9 mouse cellular contexts compared by ENCODE assay signal in genomic region chr12:86895703-86896409, GRCm38 (mm10). TPM values are rescaled to one million over a fixed set of nuclear protein-coding genes. Genes with fewer than 3 reads are reported as not detected.
DNase-seq lines count a peak whose midpoint lies in the region; ATAC-seq and TF ChIP-seq lines count a peak whose summit lies in the region.
"Had no signal": no experiment of that assay in that cellular context is flagged by ENCODE, and none has a peak within 500 bp of the region (broad histone marks: within the 10 kb centered on the region; RNA-seq: fewer than 3 reads in every experiment).

No protein-coding gene starts in this region.

- H3K9me3 ChIP-seq in embryonic facial prominence, embryonic 15.5 days (replicated peaks) = no peaks in the 10 kb centered on the region
- no peaks in the 10 kb centered on the region for H3K9me3 ChIP-seq in intestine, embryonic 14.5 days (ENCODE audit: control insufficient read depth, low read length)

- DNase-seq in left cerebral cortex, adult 2 months (ENCODE audit: extremely low spot score in 1 of 2, low spot score in 2 of 2) = no peak
- no peak for DNase-seq in left cerebral cortex, postnatal 10 days (ENCODE audit: extremely low spot score in 1 of 2, low spot score in 2 of 2)
- no peak for DNase-seq in intestine, embryonic 14.5 days (ENCODE audit: low spot score)
- no peak for DNase-seq in embryo, embryonic 9.5 days (ENCODE audit: extremely low spot score)
- no peak for DNase-seq in gastrocnemius, adult 18-20 months (ENCODE audit: low spot score)
- DNase-seq: gastrocnemius, postnatal 25 days had no signal

- ATAC-seq in embryonic facial prominence, embryonic 15.5 days (ENCODE audit: insufficient number of reproducible peaks, low FRiP score, low TSS enrichment, low read depth) = no peak
- no peak for ATAC-seq in intestine, embryonic 14.5 days (replicated peaks; ENCODE audit: low FRiP score, low TSS enrichment, low read depth)
- no peak for ATAC-seq in granulocyte monocyte progenitor cell, adult 5-6 weeks (replicated peaks; ENCODE audit: poor library complexity, severe bottlenecking)

- peaks cover 93% of the 10 kb centered on the region for H3K4me1 ChIP-seq in embryonic facial prominence, embryonic 15.5 days
- peaks cover 88% of the 10 kb centered on the region for H3K4me1 ChIP-seq in intestine, embryonic 14.5 days (replicated peaks; ENCODE audit: control insufficient read depth, insufficient read depth, low read length)

- WGBS in embryonic facial prominence, embryonic 15.5 days = 44% methylated on average over 4 of the region's 4 CpGs
- WGBS in intestine, embryonic 14.5 days = 49% methylated on average over 4 of the region's 4 CpGs

- TF ChIP-seq CTCF in left cerebral cortex, adult 2 months (IDR thresholded peaks at IDR 0.05) = no peak

- H3K4me3 ChIP-seq in left cerebral cortex, adult 2 months = no peak overlapping the region; the same call in 1 of the 2 replicates
- no peak overlapping the region for H3K4me3 ChIP-seq in embryonic facial prominence, embryonic 15.5 days (replicated peaks)
- no peak overlapping the region for H3K4me3 ChIP-seq in intestine, embryonic 14.5 days (ENCODE audit: low read depth, low read length)
- H3K4me3 ChIP-seq in myocyte = peak overlapping the region; percentile 70

- H3K27me3 ChIP-seq in embryonic facial prominence, embryonic 15.5 days = no peaks in the 10 kb centered on the region
- H3K27me3 ChIP-seq in intestine, embryonic 14.5 days (replicated peaks; ENCODE audit: control insufficient read depth, insufficient read depth, low read length) = no peaks in the 10 kb centered on the region
- H3K27me3 ChIP-seq in myocyte (ENCODE audit: control insufficient read depth, insufficient read depth, insufficient read length) = no peaks in the 10 kb centered on the region

- H3K36me3 ChIP-seq in embryonic facial prominence, embryonic 15.5 days = no peaks in the 10 kb centered on the region
- no peaks in the 10 kb centered on the region for H3K36me3 ChIP-seq in intestine, embryonic 14.5 days (ENCODE audit: control insufficient read depth, insufficient read depth, low read length)
- H3K36me3 ChIP-seq in myocyte (ENCODE audit: control insufficient read depth, insufficient read depth) = no peaks in the 10 kb centered on the region

- H3ac ChIP-seq in myocyte (ENCODE audit: control insufficient read depth, insufficient read length) = no peak overlapping the region

- intact Hi-C loops in left cerebral cortex, adult 2 months (cut with DNase I) = loop anchor here (2.0 kb wide), 1 partner anchor 51 kb away; the partner anchor contains the start of gene Cipc
- intact Hi-C loops in left cerebral cortex, postnatal 10 days (cut with DNase I) = no loop called here

- H3K9ac ChIP-seq in embryonic facial prominence, embryonic 15.5 days = no peak overlapping the region
- no peak overlapping the region for H3K9ac ChIP-seq in intestine, embryonic 14.5 days (ENCODE audit: low read length)

- no peak for TF ChIP-seq POLR2A in myocyte (IDR thresholded peaks at IDR 0.05; ENCODE audit: insufficient read length, low read depth)

- peak overlapping the region; percentile 98 for H3K27ac ChIP-seq in left cerebral cortex, adult 2 months
- peak overlapping the region; percentile 99 for H3K27ac ChIP-seq in embryonic facial prominence, embryonic 15.5 days (replicated peaks)
- peak overlapping the region; percentile 98 for H3K27ac ChIP-seq in intestine, embryonic 14.5 days (ENCODE audit: low read depth)

- peaks cover 20% of the 10 kb centered on the region for H3K79me2 ChIP-seq in myocyte (ENCODE audit: control insufficient read depth, insufficient read depth)

- peak overlapping the region; percentile 60 for H3K4me2 ChIP-seq in embryonic facial prominence, embryonic 15.5 days (replicated peaks)
- H3K4me2 ChIP-seq in intestine, embryonic 14.5 days (ENCODE audit: low read length) = peak overlapping the region; percentile 53
- peak overlapping the region; percentile 94 for H3K4me2 ChIP-seq in myocyte (ENCODE audit: low read depth)

TF ChIP-seq in myocyte, 11 proteins besides CTCF, POLR2A, EP300 and RAD21:
- TF ChIP-seq MAX (IDR thresholded peaks at IDR 0.05; ENCODE audit: low read depth) (no peak), CEBPB (IDR thresholded peaks at IDR 0.05; ENCODE audit: insufficient read depth, poor library complexity, severe bottlenecking) (no peak), TCF3 (IDR thresholded peaks at IDR 0.05; ENCODE audit: insufficient read length, low read depth) (no peak), E2F4 (IDR thresholded peaks at IDR 0.05; ENCODE audit: insufficient read depth) (no peak), SRF (IDR thresholded peaks at IDR 0.05; ENCODE audit: control insufficient read depth, insufficient read length, low read depth) (no peak), TCF12 (IDR thresholded peaks at IDR 0.05; ENCODE audit: insufficient read depth, poor library complexity, severe bottlenecking) (no peak), MYOD1 (IDR thresholded peaks at IDR 0.05; ENCODE audit: control insufficient read depth in 1 of 3, insufficient read length in 2 of 3, low read depth in 2 of 3) (no peak), REST (IDR thresholded peaks at IDR 0.05; ENCODE audit: insufficient read depth, insufficient read length) (no peak)

RNA-seq across cellular contexts. Expression of gene Irf2bpl, which starts 11.3 kb away (rescaled TPM):
- 10 to 100 TPM; 74.3 to 80.8 TPM for total RNA-seq in left cerebral cortex, adult 2 months (2021)
- total RNA-seq in left cerebral cortex, postnatal 10 days (2021) = 10 to 100 TPM; 86.4 to 89.5 TPM
- 45.2 and 50.6 TPM in 2 replicates for polyA plus RNA-seq in embryonic facial prominence, embryonic 15.5 days (2015; fragmentation: Nextera tagmentation; extraction: Ambion mirVana)
- polyA plus RNA-seq in intestine, embryonic 14.5 days (2014; fragmentation: Nextera tagmentation; extraction: Ambion mirVana) = 16.3 and 18.4 TPM in 2 replicates
- polyA plus RNA-seq in myocyte (2012; fragmentation: generic; extraction: Trizol) = 59.1 TPM
- total RNA-seq in granulocyte monocyte progenitor cell, adult 5-6 weeks (2014; fragmentation: Nextera tagmentation) = 1.2 and 1.8 TPM in 2 replicates
- 0.15 and 0.78 TPM in 2 replicates for total RNA-seq in granulocyte monocyte progenitor cell, adult 5-6 weeks (2017)
- total RNA-seq in gastrocnemius, adult 18-20 months (2021) = 10 to 100 TPM; 20.3 to 24.8 TPM

RNA-seq across cellular contexts. Expression of gene Cipc, which starts 51.0 kb away (rescaled TPM):
- 10 to 100 TPM; 79.8 to 91.6 TPM for total RNA-seq in left cerebral cortex, adult 2 months (2021)
- 10 to 100 TPM; 59.9 to 61.9 TPM for total RNA-seq in left cerebral cortex, postnatal 10 days (2021)
- polyA plus RNA-seq in embryonic facial prominence, embryonic 15.5 days (2015; fragmentation: Nextera tagmentation; extraction: Ambion mirVana) = 20.3 and 23.2 TPM in 2 replicates
- polyA plus RNA-seq in intestine, embryonic 14.5 days (2014; fragmentation: Nextera tagmentation; extraction: Ambion mirVana) = 16.3 and 16.9 TPM in 2 replicates
- 14.7 TPM for polyA plus RNA-seq in myocyte (2012; fragmentation: generic; extraction: Trizol)
- total RNA-seq in granulocyte monocyte progenitor cell, adult 5-6 weeks (2014; fragmentation: Nextera tagmentation) = 23.5 and 32.3 TPM in 2 replicates
- 18.5 and 19.9 TPM in 2 replicates for total RNA-seq in granulocyte monocyte progenitor cell, adult 5-6 weeks (2017)
- 10 to 100 TPM; 30.9 to 34.6 TPM for total RNA-seq in gastrocnemius, adult 18-20 months (2021)

Comparison
In these comparisons a context has a peak if more than half of its experiments do, and no peak if none do; other contexts are left out.
1. RNA of gene Irf2bpl, which starts 11.3 kb away (total RNA-seq): 86.4 to 89.5 TPM in left cerebral cortex, postnatal 10 days, 74.3 to 80.8 TPM in left cerebral cortex, adult 2 months and 20.3 to 24.8 TPM in gastrocnemius, adult 18-20 months; 0.15 to 1.8 TPM in granulocyte monocyte progenitor cell, adult 5-6 weeks; every median in the first group is over 4 times any median in the second.
2. Peak in every context shown above with its lines, with median percentiles within 50 percentile points of each other: H3K27ac ChIP-seq and H3K4me2 ChIP-seq.